Mouse (Mus musculus) erythroid progenitor cell, adult 5-6 weeks (primary cell): ENCODE data around the gene Prkca. TPM values are rescaled to one million over a fixed set of nuclear protein-coding genes. Genes with fewer than 3 reads are reported as not detected.

Experiments
- ATAC-seq: replicated peaks from 2 replicates; pipeline ENCODE4 v1.8.0; 2016; ENCODE audit warnings: moderate number of reproducible peaks, mild to moderate bottlenecking, moderate TSS enrichment, inconsistent platforms; ENCODE audit not compliant: poor library complexity, low FRiP score, severe bottlenecking
- total RNA-seq, 2 experiments: library from RNA; stranded (forward) in 1 of 2; stranded (reverse) in 1 of 2; fragments of 150-400 nt in 1 of 2; fragments of 186-747, 209-891 nt in 1 of 2; gene quantifications; 2 replicates each; pipeline versions ENCODE4 v1.2.3 to v1.2.4; 2015 to 2017; ENCODE audit warnings: low replicate concordance in 2 of 2

Gene Prkca
- total RNA-seq (2015; ENCODE audit: low replicate concordance): 2.9 and 14.3 TPM in 2 replicates
- 0.30 and 0.77 TPM in 2 replicates for total RNA-seq (2017; ENCODE audit: low replicate concordance)

- no peak for ATAC-seq
Measured at GRCm38 (mm10) chr11:108343789-108344462, at the start of gene Prkca. TSS of gene Prkca (minus strand) at chr11:108343928.

- no peak for ATAC-seq
Measured at GRCm38 (mm10) chr11:108385666-108386024, 41.9 kb upstream of the Prkca start.

GRCm38 (mm10) chr11:108384920-108385665 lies 41.4 kb upstream of the Prkca start:
- no peak for ATAC-seq

GRCm38 (mm10) chr11:108382664-108383063 lies 38.9 kb upstream of the Prkca start:
- ATAC-seq: no peak

- no peak for ATAC-seq
Measured at GRCm38 (mm10) chr11:108378363-108378751, 34.6 kb upstream of the Prkca start.

GRCm38 (mm10) chr11:108377680-108378362 lies 34.1 kb upstream of the Prkca start:
- ATAC-seq: no peak

GRCm38 (mm10) chr11:108376815-108377214 lies 33.1 kb upstream of the Prkca start:
- ATAC-seq: no peak

- no peak for ATAC-seq
Measured at GRCm38 (mm10) chr11:108367046-108367445, 23.3 kb upstream of the Prkca start.

- ATAC-seq: no peak
Measured at GRCm38 (mm10) chr11:108365600-108365999, 21.9 kb upstream of the Prkca start.

- no peak for ATAC-seq
Measured at GRCm38 (mm10) chr11:108364945-108365589, 21.3 kb upstream of the Prkca start.

GRCm38 (mm10) chr11:108363991-108364390 lies 20.3 kb upstream of the Prkca start:
- ATAC-seq: no peak

GRCm38 (mm10) chr11:108362965-108363364 lies 19.2 kb upstream of the Prkca start:
- ATAC-seq: no peak

GRCm38 (mm10) chr11:108360983-108361382 lies 17.3 kb upstream of the Prkca start:
- ATAC-seq: no peak

- ATAC-seq: no peak
Measured at GRCm38 (mm10) chr11:108358911-108359310, 15.2 kb upstream of the Prkca start.

- ATAC-seq: no peak
Measured at GRCm38 (mm10) chr11:108356020-108356419, 12.3 kb upstream of the Prkca start.

GRCm38 (mm10) chr11:108352842-108353388 lies 9.2 kb upstream of the Prkca start:
- ATAC-seq: no peak

GRCm38 (mm10) chr11:108350799-108351198 lies 7.1 kb upstream of the Prkca start:
- no peak for ATAC-seq

- ATAC-seq: no peak
Measured at GRCm38 (mm10) chr11:108345321-108345720, 1.6 kb upstream of the Prkca start.

- no peak for ATAC-seq
Measured at GRCm38 (mm10) chr11:108344759-108345158, 1.0 kb upstream of the Prkca start.
